Mouse (Mus musculus) yolk sac, embryonic 10.5 days (tissue): Measurements from ENCODE around the gene Tiam2.

Experiments
- DNase-seq: peaks from one replicate; pipeline ENCODE4 v3.0.0-alpha.2; 2017; ENCODE audit warnings: low spot score

Gene Tiam2

DNA sequence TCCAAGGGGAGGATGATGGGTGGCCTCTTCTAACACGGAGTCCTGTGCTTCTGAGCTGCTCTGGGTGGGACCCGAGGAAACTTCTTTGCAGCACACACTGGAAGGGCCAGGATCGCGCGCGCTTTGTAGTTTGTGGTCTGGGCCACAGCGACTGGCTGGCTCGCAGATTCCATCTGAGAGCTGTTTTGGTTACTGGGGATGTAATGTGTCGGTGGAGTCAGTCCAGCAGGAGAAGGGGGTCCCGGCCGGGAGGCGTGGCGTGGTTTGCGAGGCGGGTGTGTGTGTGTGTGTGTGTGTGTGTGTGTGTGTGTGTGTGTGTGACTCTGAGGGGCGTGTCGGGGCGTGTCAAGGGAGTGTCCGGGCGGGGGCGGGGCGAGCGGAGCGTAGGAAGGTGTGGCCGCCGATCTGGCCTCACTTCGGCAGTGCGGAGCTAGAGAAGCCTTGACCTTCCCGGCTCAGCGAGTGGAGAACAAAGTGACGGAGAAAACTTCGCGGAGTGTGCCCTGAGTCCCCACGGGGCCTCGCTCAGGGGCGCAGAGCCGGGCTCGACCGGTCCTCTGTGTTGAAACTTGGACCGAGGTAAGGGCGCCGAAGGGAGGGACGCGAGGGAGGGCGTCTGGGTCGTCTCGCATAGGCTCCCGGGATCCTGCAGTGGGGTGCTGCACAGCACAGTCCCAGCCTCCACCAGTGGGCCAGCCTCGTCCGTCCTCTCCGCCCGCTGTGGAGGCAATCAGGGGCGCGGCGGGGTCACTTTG, at the start of gene Tiam2:
TSS of gene Tiam2 (plus strand) at position 426 of the 755 bp plus-strand sequence.
- peak; percentile 75 for DNase-seq

DNA sequence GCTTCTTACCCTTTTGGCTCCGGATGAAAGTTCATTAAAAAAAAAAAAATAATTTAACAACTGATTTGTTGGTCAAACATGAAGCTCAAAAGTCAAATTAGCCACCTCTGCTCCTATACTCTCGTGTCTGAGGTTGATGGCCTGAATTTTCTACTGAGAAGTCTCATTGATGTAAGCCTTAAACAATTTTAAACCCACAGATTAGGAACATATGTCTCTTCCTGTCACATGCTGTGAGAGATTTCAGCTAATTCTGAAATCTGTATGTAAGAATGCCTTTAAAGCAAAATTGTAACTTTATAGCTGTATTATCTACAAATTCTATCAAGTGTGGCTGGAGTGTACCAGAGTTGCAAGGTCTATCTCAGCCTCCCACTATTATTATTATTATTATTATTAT, 46.1 kb upstream of the Tiam2 start:
- DNase-seq, result no peak

DNA sequence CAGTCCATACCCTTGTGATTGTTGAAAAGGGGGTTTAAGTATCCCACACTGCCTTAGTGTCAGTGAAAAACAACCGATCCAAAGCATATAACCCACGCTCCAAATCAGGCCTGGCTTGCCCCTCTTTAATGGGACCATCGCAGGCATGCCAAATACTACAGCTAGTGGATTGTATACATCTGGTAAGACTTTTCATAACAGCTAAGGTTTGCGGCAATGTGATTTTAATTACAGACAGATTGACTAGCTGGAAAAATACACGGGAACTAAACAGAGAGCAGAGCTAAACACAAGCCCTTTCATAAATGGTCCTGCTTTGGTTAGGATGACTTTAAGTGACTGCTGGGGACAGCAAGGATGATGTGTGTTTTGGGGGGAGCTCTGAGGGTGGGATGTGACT, 44.4 kb upstream of the Tiam2 start:
- no peak for DNase-seq

DNA sequence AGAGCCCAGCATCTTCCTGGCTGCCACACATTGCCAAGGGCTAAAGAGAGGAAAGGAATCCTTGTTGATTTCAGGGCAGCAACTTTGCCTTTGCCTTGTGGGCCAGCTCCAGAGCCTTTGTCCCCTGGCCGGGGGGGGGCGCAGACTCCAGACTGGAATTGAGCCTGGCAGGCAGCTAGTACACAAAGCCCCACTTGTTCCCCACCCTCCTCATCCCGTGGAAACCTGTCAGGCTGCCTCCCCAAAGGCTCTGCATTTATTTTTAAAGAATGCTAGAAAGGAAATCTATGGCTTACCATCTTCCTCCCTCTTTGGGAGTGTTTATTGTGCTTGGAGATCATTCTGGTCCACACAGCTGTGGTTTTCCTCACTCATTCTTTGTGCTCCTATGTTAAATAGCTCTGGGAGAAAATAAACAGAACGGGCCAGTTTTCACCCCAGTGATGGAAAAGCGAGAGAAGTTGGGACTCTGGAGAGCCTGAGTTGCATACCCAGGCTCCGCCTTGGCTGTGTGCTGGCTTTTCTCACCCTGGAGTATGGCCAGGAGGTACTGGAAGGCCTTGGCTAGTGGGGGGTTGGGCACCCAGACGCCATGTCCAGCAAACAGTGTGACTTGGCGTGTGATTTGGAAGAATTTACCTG, 41.2 kb upstream of the Tiam2 start:
- no peak for DNase-seq

DNA sequence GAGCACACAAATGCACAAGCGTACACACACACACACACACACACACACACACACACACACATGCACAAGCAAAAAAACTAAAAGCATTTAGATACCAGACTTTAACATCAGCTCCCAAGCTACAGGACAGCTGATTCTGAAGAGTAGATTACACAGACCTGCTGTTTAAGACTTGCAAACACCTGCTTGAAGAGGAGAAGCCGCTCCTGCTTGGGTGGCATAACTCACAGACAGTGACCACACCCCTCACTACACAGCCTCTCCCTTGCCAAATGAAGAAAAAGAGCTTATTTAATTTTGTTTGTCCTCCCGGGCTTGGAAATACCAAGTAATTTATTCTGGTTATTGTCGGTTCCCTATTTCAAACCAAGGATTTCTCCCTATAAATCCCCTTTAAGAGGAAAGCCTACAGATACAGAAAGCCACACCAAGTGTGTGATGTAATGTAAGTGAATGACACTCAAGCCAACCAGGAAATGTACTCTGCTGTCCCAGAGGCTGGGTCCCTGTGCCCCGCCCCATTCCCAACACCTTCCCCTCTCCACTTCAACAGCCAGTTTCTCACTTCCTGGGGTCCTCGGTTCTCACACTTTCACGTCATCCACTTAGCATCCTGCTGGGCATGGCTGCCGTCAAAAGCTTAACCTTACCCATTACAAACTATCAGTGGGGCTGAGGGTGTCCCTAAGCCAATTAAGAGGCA, 40.1 kb upstream of the Tiam2 start:
- DNase-seq, result no peak

DNA sequence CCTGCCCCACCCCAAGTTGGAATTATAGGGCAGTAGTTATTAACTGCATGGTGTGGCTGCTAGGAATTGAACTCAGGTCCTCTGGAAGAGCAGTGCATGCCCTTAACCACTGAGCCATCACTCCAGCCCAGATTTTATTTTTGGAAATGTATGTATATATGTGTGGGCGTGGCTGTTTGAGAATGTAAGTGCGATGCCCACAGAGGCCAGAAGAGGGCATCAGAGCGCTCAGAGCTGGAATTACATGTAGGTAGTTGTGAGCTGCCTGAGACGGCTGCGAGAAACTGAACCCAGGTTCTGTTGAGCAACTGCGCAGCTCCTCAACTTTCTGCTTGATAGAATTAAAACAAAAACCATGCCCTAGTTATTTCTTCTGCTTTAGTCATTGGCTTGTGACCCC, 38.0 kb upstream of the Tiam2 start:
- peak; percentile 46 for DNase-seq

DNA sequence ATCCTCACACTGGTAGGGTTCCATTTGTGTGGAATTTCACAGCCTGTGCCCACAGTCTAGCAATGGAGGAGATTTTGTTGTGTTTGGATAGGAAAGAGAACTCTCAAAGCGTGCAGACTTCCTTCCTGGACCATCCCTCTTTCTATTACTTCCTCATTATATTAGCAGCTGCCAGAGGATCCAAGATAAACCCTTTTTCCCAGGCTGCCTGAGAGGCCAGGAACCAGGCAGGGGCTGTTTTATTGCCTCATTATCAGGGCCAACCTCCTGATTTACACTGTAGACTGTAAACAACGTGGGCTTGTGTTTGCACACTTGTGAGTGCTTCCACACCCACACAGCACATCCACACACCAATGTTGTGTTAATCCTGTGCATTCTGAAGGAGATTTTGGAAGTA, 31.3 kb upstream of the Tiam2 start:
- DNase-seq, result no peak

DNA sequence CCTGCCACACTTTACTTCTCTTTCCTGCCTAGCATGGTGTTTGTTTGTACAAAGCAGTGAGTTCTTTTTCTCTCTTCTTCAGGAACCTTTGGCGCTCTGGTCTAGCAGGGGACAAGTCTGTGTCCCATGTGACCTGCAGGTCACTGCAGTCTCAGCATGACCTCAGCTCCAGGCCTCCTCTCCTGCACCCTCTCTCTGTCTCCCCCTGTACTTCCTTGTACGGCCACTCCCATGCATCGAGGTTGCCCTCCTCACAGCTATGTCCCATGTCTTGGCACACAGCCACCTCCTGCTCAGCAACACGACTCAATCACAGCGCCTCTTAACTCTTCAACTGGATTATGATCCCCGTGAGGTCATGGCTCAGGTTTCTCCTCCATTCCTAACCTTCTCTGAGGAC, 26.9 kb upstream of the Tiam2 start:
- peak; percentile 47 for DNase-seq

DNA sequence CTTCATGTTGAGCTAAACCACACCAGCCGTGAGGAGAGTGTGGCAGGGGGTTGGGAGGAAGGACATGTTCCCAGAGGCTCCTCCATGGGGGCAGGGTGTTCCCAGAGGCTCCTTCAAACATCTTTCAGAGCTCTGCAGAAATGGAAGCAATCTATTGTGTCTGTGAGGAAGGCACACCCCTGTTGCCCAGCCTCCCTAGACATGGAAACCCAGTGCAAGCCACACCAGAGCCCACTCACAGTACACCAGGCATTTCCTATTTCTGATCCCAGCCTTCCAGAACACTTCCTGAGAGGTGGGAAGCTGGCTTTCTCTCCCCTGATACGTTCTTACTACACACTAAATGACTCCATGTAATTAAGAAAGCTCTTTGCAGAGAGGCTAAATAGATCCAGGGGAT, 20.4 kb upstream of the Tiam2 start:
- no peak for DNase-seq

DNA sequence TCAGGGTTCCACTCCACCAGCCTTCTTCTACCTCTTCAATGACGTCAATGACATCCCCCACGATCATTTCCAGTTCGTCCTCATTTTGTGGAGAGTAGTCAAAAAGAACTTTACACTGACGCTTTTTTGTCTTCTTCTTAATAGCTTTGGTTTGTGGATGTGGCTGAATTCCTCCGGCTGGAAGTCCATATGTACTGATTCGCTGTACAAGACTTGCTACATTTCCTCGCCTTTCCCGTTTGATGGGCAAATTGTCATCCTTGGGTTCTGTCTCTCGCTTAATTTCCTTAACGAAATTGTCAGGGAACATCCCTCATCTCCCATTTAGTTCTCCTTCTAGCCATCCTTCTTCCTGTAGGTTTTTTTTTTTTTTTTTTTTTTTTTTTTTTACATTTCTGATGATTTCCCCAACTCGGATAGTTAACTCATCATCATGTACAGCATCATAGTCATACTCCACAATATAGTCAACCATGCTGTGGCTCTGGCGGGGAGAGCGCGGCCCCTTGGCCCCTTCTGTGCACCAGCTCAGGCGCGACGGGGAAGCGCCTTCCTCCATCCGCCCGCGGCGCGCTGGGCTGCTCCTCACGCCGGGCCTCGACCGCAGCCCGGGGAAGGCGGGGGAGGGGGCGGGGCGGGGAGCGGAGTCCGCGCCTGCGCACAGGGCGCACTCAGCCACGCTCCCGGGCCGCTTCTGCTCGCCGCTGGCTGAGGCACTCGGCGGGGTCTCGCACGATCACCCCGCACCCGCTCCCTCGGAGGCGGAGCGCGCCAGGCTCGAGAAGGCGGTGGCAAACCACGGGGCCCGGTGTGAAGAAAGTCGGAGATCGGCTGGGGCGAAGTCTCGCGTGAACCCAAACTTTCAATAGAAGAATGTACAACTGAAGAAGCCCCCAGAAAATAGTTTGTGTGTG, 12.4 kb upstream of the Tiam2 start:
- DNase-seq, result peak; percentile 85

DNA sequence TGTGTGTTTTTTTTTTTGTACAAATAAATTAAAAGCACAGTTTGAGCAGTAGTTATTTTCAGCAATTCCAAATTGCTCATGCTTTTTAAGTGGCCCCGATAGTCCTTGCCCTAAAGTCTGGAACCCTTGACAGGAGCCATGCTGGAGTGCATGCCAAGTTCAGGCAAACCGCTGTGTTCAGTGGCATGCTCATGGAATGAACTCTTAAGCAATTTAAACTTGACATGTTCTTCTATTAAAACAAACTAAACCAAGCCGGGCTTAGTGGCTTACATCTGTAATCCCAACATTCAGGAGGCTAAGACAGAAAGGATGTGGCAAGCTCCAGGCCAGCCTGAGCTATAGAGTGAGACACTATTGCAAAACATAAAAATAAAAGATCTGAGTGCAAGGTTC, 11.8 kb upstream of the Tiam2 start:
- DNase-seq, result no peak

DNA sequence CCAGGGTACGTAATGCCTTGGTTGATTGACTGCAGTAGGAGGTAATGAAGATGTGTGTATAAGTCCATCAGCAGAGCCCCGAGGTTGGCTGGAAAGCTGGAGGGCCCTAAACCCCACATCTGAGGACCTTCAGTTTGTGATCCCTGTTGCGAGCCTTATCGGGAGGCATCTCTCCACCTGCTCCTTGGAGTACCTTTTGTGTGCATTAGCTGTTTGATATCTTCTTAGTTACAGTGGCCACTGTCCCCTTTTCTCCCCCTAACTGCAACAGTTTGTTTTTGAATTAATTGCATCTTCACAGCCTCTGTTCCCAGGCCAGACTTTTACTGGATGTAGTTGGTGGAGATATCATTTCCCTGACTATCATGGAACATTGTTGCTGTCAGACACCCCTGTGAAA, 10.8 kb upstream of the Tiam2 start:
- DNase-seq, result no peak

DNA sequence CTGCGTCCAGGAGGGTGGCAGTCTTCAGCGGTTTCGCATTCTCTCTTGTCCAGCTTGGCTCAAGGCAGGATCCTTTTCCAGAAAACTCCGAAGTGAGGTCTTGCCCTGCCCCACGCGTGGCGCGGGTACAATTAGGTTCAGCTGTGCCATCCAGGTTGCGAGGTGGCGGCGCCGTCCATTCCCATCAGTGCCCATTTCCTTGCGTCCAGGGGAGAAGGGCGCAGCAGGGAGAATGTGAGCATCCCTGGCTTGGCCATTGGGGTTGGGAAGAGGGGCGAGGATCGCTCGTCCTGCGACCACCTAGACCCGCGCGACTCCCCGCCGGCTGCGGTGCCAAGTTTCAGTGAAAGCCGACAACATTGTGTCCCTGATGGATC, 518 bp downstream of the Tiam2 start:
- DNase-seq, result no peak

DNA sequence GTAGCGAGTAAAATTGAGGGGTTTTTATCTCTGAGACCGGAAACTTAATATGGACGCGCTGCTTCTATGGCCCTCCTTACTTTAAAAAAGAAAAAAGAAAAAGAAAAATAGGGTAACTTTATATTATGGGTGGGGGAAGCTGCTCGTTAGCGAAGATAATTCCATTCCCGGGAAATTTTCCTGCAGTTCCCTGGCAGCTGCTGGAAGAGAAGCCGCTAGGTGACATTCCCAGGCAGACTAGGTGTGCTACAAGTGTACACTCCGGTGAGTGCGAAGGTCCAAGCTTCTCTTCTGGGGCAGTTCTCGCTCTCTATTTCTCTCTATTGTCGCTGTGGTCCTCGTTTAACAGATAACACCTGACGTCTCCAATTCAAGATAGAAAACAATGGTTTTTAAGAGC, 962 bp downstream of the Tiam2 start:
- DNase-seq, result no peak

DNA sequence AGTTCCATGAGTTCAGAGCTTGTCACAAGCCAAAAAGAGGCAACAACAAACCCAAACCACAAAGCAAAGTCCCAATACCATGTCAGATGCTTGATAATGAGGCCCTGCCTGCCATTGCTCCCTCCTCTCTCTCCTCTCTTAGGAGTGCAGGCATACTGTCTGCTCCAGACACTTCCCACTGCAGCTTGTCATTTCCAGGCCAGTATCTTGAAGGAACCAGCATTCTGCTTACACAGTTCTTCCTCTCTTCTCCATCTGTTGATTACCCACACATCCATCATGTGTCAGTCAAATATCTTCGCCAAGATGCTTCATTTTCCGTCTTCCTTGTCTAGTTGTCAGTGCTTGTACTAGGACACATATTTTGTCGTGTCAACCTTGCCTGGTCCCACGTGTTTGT, 2.4 kb downstream of the Tiam2 start:
- no peak for DNase-seq

DNA sequence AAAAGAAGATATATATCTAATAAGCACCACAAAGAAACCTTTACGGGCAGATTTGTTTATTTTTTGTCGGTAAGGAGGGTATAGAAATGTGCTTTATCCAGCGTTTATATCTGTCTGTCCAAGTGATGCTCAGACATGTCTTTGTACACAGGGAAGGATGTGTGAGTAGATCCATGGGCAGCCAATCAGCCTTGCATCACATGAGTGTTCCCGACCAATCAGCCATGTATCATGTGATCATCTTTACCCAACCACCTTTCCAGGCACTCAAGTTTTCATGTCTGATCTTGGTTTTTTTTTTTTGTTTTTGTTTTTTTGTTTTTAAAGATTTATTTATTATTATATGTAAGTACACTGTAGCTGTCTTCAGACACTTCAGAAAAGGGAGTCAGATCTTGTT, 3.1 kb downstream of the Tiam2 start:
- no peak for DNase-seq

DNA sequence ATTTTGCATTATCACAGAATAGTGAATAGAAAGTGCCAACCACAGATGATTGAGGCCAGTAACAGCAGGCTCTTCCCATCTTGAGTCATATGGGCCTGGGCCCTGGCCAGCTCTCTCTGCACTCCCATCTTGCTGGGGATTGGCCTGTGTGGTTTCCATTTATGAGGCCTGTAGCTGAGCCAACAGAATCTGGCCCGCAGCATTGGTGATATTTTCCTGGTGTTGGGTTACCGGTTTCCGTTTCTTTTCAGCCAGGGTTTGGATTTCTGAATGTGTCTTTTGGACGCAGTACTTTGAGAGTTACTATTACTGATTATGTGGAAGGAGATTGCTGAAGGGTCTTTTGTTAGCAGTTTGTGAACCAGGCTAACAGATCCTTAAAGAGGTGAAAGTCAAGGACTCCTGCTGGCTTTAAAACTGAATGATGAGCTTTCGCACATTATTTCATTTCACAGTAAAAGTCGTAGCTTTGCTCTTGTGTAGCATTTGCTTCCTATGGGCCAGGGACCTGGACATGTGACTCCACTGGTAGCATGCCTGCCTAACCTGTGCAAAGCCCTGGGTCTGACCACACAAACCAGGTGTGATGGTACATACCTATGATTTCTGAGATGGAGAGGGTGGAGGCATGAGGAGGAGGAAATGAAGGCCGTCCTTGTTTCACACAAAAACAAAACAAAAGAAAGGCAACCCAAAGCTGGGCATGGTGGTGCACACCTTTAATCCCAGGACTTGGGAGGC, 5.5 kb downstream of the Tiam2 start:
- no peak for DNase-seq

DNA sequence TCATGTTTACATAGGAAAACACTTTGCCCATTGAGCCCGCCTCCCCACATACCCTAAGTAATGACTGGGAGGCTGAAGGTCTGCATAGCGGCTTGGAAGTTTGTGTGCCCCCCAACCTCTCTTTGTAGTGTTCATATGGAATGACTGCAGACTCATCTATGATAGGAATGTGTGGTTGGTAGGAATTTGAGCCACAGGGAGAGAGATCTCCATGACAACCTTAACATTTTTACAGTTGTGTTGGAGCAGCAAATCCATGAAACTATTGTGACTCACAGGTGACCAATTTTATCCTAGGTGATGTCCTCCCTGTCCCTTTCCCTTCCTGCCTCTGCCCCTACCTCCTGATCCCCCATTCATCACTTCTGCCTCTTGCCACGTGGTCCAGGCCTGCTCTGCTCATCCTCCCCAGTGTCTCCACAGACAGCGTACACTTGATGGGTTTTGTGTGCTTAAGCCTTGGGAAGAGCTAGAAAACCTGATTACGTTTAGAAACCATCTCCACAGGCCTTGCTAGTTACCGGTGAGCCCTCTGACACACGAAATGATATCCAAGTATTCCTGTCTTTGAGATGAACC, 9.9 kb downstream of the Tiam2 start:
- DNase-seq, result no peak

DNA sequence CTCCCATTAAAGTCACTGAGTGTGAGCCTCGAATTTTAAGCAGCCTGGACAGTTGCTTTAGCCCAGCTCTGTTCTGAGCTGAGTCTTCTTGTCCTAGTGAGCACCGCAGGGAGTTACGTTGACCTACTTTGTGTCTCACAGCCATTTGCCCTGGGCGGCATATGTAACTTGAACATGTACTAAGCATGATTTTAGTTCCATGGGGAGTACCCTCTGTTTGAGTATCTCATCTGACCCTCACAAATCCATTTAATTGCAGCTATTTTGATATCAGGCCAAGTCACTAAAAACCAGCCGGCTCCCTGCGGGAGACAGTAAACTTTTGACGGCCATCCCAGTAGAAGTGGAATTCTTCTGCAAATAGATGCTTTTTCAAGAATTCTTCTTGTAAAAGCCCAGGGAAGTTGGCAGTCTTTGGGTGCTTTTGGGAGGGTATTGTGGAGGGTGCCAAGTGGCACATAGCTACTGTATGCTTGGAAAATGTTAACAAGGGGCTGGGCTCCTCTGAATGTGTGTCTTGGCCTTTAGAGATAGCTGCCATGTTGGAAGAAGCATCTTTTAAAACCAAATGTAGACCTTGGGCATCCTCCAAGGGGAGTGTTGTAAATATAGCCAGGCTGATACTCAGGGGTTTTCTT, 10.6 kb downstream of the Tiam2 start:
- no peak for DNase-seq

DNA sequence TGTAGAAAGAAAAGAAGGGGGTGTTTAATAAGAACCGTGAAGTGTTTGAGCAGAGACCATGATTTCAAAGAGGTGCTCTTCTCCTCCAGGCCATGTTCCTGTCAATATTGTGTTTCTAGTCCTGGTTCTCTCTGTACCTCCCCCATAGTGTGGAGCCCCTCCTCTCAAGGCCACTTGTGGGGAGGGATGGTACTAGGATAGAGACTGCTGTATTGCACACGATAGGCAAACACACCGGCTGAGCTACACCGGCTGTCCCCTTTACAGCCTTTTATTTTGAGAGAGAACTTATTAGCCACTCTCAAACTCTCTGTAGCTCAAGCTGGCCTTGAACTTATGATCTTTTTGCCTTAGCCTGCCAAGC, 11.1 kb downstream of the Tiam2 start:
- no peak for DNase-seq

DNA sequence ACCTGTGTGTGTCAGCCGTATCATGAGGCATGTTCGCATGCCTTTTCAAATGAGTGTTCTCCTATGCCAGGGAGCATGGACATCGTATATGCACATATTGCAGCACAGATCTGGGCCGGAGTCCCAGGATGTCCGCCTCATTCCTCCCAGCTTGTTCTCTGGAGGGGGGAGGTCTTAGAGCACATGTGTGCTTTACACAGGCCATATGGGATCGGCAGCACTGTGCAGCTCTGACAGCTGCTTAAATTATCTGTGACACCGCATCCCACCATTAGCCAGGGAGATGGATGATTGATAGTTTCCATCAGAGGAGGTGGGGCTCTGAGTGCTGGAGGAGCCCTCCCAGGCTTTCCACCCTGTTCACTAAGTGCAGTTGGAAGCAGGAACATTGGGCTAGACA, 12.4 kb downstream of the Tiam2 start:
- no peak for DNase-seq
